Mouse (Mus musculus) heart, embryonic 14.5 days (tissue): ENCODE measurements around the gene Ubox5. TPM values are rescaled to one million over a fixed set of nuclear protein-coding genes. Genes with fewer than 3 reads are reported as not detected.

Experiments
- ATAC-seq: fragments of 200-750 bp; cut with Nextera tagmentation; 2 replicates; pipeline ENCODE4 v1.8.0; 2017; ENCODE audit warnings: low read depth, moderate TSS enrichment; ENCODE audit not compliant: insufficient number of reproducible peaks, insufficient read depth, low FRiP score
- H3K27ac ChIP-seq, 2 experiments: fragments of 200-500 bp in 1 of 2; fragments of 300-500 bp in 1 of 2; sonication (generic) in 1 of 2; replicated peaks in 1 of 2; 2 replicates each; pipeline ENCODE4 v1.5.1; 2012 to 2014; ENCODE audit warnings: low read depth in 2 of 2, low read length in 2 of 2, control low read depth in 1 of 2, mild to moderate bottlenecking in 1 of 2, mixed read lengths in 1 of 2; ENCODE audit not compliant: control insufficient read depth in 1 of 2, insufficient read depth in 1 of 2
- H3K27me3 ChIP-seq: fragments of 300-500 bp; sonication (generic); 2 replicates; pipeline ENCODE4 v1.6.1; 2014; ENCODE audit warnings: mild to moderate bottlenecking, low read length, control low read depth; ENCODE audit not compliant: control insufficient read depth, insufficient read depth
- H3K36me3 ChIP-seq: fragments of 300-500 bp; sonication (generic); 2 replicates; pipeline ENCODE4 v1.6.1; 2014; ENCODE audit warnings: mild to moderate bottlenecking, control low read depth, low read length, mixed read lengths; ENCODE audit not compliant: control insufficient read depth, insufficient read depth
- H3K4me1 ChIP-seq, 2 experiments: fragments of 200-500 bp in 1 of 2; fragments of 300-500 bp in 1 of 2; sonication (generic) in 1 of 2; 2 replicates each; pipeline ENCODE4 v1.6.1; 2012 to 2014; ENCODE audit warnings: low read length in 2 of 2, control low read depth in 1 of 2, mixed read lengths in 1 of 2; ENCODE audit not compliant: control insufficient read depth in 2 of 2, insufficient read depth in 2 of 2
- H3K4me2 ChIP-seq: fragments of 300-500 bp; sonication (generic); 2 replicates; pipeline ENCODE4 v1.6.1; 2014; ENCODE audit warnings: mild to moderate bottlenecking, low read length
- H3K4me3 ChIP-seq, 2 experiments: fragments of 200-500 bp in 1 of 2; fragments of 300-500 bp in 1 of 2; sonication (generic) in 1 of 2; 2 replicates each; pipeline ENCODE4 v1.5.1; 2012 to 2014; ENCODE audit warnings: low read length in 2 of 2, mild to moderate bottlenecking in 2 of 2, control low read depth in 1 of 2, low read depth in 1 of 2, moderate library complexity in 1 of 2; ENCODE audit not compliant: control insufficient read depth in 1 of 2, insufficient read depth in 1 of 2
- H3K9ac ChIP-seq: fragments of 300-500 bp; sonication (generic); 2 replicates; pipeline ENCODE4 v1.6.1; 2014; ENCODE audit warnings: mild to moderate bottlenecking, low read length
- H3K9me3 ChIP-seq: fragments of 300-500 bp; sonication (generic); 2 replicates; pipeline ENCODE4 v1.6.1; 2016; ENCODE audit warnings: low read length, control low read depth; ENCODE audit not compliant: control insufficient read depth
- WGBS: fragments of 180-500 bp; shearing (Covaris S2); extraction: QIAGEN DNeasy Blood & Tissue Kit; methylation state at CpG from one replicate; pipeline ENCODE4 v1.1.7; 2014; 5-methylcytosine and 5-hydroxymethylcytosine counted together
- polyA plus RNA-seq: library from polyadenylated mRNA; unstranded; fragments of >200 nt; fragmentation: Nextera tagmentation; extraction: Ambion mirVana; gene quantifications from 2 replicates; pipeline ENCODE4 v1.2.1, GENCODE M21; 2014

Gene Ubox5
- polyA plus RNA-seq: 6.9 and 7.5 TPM in 2 replicates

DNA sequence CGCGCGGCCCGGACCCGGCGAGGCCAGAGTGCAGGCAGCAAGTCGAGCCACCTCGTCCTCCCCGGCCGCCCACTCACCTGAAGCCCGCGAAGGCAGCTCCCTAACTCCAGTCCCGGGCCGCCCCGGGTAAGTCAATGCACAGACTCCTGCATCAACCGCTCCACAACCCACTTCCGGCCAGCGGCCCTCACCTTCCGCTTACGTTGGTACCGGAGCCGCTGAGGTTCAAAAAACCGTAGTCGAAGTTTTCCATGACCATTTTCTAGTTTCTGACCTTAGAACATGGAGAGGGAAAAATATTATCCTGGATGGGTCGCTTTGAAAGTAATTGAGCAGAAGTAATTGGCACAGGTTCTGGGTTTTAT is at the start of gene Ubox5, which contains the start of gene Fastkd5:
Gene Ubox5 (minus strand): TSS at position 200 of the 365 bp plus-strand sequence.
Gene Fastkd5 (minus strand): TSS at position 189 of the 365 bp plus-strand sequence.
- Histone ChIP-seq H3K36me3 (peaks cover 23% of the 10 kb centered on the region), H3K4me1 (peaks cover 7 to 15% of the 10 kb centered on the region in 2 experiments), H3K27me3 (peaks cover 25% of the 10 kb centered on the region), H3K9ac (peak within 1 kb of the TSS; percentile 96), H3K4me3 (peak within 1 kb of the TSS; percentile 93 to 97), H3K27ac (peak within 1 kb of the TSS; percentile 14 to 63; a peak in 3 of 4 replicates), H3K4me2 (peak within 1 kb of the TSS; percentile 95), H3K9me3 (no peaks in the 10 kb centered on the region)
- WGBS: under 1% methylated on average over 25 of the region's 25 CpGs
- peak; percentile 72 for ATAC-seq

DNA sequence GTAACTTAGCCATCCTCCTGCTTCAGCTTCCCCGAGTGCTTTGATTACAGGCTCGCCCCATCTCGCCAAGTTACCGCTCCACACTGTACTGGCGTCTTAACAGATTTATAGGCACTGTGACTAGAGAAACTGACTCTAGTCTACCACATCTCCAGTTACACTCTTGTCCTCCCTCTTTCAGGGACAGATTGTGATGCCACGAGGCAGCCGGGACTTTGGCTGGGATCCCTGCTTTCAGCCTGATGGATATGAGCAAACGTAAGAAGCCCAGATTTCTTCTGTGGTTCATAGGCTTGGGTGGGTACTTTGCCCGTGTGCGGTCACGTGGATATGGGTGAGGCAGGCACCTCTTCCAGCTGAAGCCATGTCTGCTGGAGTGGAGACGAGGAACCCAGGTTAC is 49.3 kb upstream of the Ubox5 start:
- Histone ChIP-seq H3K4me2 (no peak overlapping the region), H3K4me3 (no peak overlapping the region), H3K27ac (no peak overlapping the region), H3K9me3 (no peaks in the 10 kb centered on the region), H3K36me3 (peaks cover 98% of the 10 kb centered on the region), H3K27me3 (no peaks in the 10 kb centered on the region), H3K9ac (no peak overlapping the region), H3K4me1 (no peaks in the 10 kb centered on the region)
- ATAC-seq: no peak
- WGBS: 93% methylated on average over 12 of the region's 12 CpGs

DNA sequence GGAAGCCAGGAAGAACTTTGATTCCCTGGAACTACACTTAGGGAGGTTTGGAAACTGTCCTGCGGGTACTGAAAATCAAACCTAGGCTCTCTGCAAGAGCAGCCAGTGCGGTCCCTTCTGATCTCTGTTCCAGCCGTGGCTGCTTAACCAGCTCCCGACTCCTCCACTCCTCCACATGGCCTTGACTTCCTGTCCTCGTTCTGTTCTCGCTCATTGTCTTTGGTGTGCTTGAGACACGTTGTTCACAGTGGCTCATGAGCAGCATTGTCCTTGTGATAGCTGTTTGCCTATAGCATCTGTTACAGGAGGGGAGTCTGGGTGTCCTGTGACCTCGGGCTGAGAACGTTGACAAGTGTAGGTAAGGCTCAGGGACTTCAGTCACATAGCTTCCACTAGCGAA is 47.4 kb upstream of the Ubox5 start:
- 80% methylated on average over 10 of the region's 10 CpGs for WGBS
- H3K4me1 ChIP-seq: no peaks in the 10 kb centered on the region
- H3K9me3 ChIP-seq: no peaks in the 10 kb centered on the region
- no peak overlapping the region for H3K4me3 ChIP-seq
- no peak overlapping the region for H3K9ac ChIP-seq
- H3K4me2 ChIP-seq: no peak overlapping the region
- H3K36me3 ChIP-seq: peaks cover 98% of the 10 kb centered on the region
- ATAC-seq: no peak
- no peak overlapping the region for H3K27ac ChIP-seq
- H3K27me3 ChIP-seq: no peaks in the 10 kb centered on the region

DNA sequence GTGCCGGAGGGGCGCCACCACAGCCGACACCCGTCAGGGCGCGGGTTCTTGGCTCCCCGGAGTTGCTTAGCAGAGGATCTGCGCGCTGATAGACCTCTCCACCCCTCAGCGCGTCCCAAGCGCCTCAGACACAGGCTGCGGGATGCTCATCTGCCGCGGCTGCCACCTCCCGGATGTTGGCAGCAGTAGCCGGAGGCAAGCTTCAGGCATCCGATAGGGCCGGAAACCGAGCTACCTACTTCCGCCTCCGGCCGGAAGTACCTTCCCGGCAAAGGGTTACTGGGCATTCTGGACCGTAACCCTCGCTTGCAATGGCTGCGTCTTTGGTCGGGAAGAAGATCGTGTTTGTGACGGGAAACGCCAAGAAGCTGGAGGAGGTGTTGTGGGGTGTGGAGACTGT is 37.7 kb upstream of the Ubox5 start, which contains the start of gene Itpa:
Gene Itpa (plus strand): TSS at position 52 of the 400 bp plus-strand sequence.
- H3K36me3 ChIP-seq: peaks cover 20% of the 10 kb centered on the region
- H3K9me3 ChIP-seq: no peaks in the 10 kb centered on the region
- H3K27me3 ChIP-seq: no peaks in the 10 kb centered on the region
- peaks cover 9 to 20% of the 10 kb centered on the region in 2 experiments for H3K4me1 ChIP-seq
- H3K27ac ChIP-seq: peak within 1 kb of the TSS; percentile 58 to 82
- WGBS: 2% methylated on average over 31 of the region's 31 CpGs
- peak within 1 kb of the TSS; percentile 70 to 80 for H3K4me3 ChIP-seq
- peak within 1 kb of the TSS; percentile 91 for H3K4me2 ChIP-seq
- ATAC-seq: no peak
- H3K9ac ChIP-seq: peak within 1 kb of the TSS; percentile 84

DNA sequence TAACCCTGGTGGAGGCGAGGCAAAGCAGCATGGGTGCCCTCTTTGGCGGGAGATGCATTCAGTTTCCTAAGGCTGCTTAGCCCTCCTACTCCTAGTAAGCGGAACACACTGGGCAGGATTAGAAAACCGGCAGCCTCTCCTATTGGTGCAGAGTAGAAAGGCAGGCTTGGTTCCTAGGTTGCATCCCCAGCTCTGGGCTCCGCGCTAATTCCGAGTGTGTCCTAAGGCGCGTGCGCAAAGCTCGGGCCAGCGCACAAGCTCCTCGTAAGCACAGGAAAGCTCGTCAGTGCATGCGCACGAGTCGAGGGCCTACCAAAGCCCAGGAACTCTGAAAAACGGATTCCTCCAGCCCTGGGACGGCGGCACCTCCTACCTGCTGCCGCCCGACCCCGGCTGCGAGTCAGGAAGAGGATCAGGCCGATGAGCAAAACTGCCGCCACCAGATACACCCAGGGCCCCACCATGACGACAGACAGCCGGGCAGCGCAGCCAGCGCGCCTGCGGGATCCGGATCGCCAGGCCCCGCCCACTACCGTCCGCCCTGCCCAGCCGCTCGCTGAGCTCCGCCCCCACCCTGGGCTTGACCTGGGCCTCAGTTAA is 34.4 kb upstream of the Ubox5 start, which contains the start of gene Ddrgk1:
Gene Ddrgk1 (minus strand): TSS at position 558 of the 600 bp plus-strand sequence.
- peak within 1 kb of the TSS; percentile 85 for H3K4me2 ChIP-seq
- no peaks in the 10 kb centered on the region for H3K9me3 ChIP-seq
- peak within 1 kb of the TSS; percentile 92 for H3K9ac ChIP-seq
- H3K27ac ChIP-seq: peak within 1 kb of the TSS; percentile 98 to 99
- H3K36me3 ChIP-seq: peaks cover 38% of the 10 kb centered on the region
- WGBS: under 1% methylated on average over 35 of the region's 40 CpGs
- H3K4me1 ChIP-seq: peaks cover 9 to 20% of the 10 kb centered on the region in 2 experiments
- peak within 1 kb of the TSS; percentile 62 to 81 for H3K4me3 ChIP-seq
- ATAC-seq: peak; percentile 97
- no peaks in the 10 kb centered on the region for H3K27me3 ChIP-seq

DNA sequence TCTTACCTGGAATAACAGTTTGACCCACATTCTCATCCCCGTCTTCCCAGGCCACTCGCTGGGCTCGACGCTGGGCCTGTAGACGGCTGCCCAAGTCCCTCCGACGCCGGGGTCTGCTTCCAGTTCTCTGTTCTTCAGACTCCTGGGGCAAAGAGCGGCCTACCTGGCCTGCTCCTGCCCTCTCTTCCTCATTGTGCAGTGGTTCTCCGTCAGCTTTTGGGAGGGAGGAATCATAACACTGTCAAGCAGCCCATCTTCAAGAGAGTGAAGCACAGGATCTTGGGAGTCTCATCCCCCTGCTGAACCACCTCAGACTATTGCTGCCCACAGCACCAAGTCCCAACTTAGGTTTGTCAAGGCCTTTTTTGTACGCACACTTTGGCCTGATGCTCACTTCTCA is 33.5 kb upstream of the Ubox5 start:
- Histone ChIP-seq H3K9me3 (no peaks in the 10 kb centered on the region), H3K27ac (no peak overlapping the region; a peak in 1 of 4 replicates), H3K4me2 (peak overlapping the region; percentile 85), H3K27me3 (no peaks in the 10 kb centered on the region), H3K4me3 (peak overlapping the region; percentile 62 to 81; a peak in 3 of 4 replicates), H3K9ac (peak overlapping the region; percentile 92), H3K36me3 (peaks cover 47% of the 10 kb centered on the region), H3K4me1 (peaks cover 7 to 18% of the 10 kb centered on the region in 2 experiments)
- WGBS: 88% methylated on average over 11 of the region's 11 CpGs
- ATAC-seq: no peak

DNA sequence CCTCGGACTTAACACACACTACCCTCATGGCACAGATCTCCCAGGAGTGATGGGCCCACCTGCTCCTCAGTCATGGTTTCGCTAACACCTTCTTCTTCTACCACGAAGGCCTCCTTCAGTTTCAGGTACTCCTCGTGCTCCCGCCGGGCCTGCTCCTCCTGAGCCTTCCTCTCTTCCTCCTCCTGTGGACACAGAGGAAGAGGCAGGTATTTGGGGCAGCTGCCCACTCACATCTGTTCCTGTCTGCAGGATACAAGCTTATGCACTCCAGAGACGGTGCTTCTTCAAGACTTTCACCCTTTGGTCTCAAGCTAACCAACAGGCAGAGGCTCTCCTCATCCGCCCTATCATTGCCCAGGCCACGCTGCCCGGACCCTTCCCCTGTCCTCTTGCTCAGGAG is 28.7 kb upstream of the Ubox5 start:
- WGBS: 96% methylated on average over 10 of the region's 10 CpGs
- no peak overlapping the region for H3K4me3 ChIP-seq
- H3K4me1 ChIP-seq: peaks cover 3 to 7% of the 10 kb centered on the region in 2 experiments
- H3K36me3 ChIP-seq: peaks cover 94% of the 10 kb centered on the region
- no peaks in the 10 kb centered on the region for H3K27me3 ChIP-seq
- H3K4me2 ChIP-seq: no peak overlapping the region
- H3K9ac ChIP-seq: no peak overlapping the region
- H3K9me3 ChIP-seq: no peaks in the 10 kb centered on the region
- no peak overlapping the region for H3K27ac ChIP-seq
- ATAC-seq: no peak
